Mouse (Mus musculus): ENCODE results near the gene Dyrk4.

Dyrk4 gene

DNA sequence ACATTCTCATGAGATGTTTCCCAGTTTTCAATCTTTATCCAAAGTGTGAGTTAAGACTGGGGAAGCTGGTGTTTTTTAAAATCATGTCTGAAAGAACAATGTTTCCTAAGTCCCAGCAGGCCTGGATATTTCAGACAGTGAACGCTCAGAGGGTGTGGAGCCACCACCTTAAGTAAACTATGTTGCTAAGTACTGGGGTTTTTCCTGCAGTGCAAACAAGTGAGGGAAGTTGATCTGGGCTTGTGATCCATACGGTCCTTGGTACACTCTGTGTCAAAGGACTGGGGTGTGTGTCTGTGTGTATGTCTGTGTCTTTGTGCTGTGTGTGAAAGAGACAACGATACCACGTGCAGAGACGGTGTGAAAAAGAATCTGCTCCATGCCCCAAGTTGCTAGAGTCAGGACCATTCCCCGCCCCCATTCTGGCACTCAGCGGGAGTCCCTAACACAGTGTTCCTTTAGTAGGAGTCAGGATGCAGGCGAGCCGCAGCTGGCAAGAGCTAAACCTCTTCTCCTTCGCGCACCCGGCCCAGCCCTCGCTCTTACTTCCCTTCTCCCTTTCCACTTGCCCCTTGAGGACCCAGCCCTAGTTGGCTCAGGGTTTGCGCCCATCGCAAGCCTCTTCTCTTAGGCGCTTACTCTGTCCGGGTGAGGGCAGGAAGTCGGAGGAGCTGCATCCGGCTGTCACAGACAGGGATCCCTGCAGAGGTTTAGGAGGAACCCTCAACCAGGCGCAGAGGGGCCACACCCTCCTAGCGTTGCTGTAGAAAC is at the start of gene Dyrk4:
TSS of gene Dyrk4 (minus strand) at position 729 of the 771 bp plus-strand sequence.
- CTCF ChIA-PET: no interaction called here

DNA sequence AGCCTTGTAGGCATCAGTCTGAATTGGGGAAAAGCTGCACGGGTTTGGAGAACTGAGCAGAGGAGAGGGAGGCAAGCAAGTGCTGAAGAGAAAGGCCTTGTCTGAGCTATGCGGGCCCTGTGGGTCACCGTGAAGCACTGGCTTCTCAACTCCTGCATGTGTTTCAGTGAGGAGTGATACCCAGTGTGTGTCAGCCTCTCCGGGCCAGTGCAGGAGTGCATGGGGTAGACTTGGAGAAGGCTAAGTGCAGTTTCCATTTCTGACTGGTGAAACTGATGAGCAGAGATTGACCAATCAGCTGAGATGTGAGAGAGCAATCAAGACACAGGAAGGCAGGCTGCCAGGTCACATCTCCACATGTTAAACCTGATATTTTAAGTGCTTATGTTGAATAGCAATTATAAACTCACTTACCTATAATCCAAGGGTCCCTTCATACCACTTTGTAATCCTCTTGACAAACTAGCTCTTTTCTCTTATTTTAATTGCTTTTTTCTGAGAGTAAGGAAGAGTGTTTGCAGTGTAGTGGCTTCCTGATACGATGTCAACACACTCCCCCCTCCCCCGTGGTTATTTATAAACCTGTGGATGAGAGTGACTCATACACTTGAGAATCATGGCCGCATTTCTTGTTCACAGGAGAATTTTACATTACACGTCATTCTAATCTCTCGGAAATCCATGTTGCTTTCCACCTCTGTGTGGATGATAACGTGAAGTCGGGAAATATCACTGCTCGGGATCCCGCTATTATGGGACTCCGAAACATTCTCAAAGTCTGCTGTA is 44.8 kb upstream of the Dyrk4 start:
- CTCF ChIA-PET: no interaction called here

DNA sequence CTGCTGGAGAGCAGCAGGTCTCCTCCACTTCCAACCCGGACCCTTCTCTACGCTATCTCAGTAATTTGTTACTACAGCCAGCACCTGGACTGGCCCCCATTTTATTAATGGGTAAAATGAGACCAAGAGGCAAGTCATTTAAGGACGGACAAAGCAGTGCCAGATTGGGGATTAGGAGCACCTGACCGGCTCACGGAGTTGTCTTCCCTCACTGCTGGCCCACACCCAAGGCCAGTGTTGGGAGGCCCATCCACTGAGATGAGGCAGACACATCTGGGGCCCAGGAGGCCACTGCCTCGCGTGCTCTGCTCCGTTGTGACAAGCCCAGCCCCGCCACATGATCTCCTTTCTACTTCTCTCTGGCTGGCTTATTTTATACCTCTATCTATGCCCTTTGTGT is 41.8 kb upstream of the Dyrk4 start:
- CTCF ChIA-PET: no interaction called here

DNA sequence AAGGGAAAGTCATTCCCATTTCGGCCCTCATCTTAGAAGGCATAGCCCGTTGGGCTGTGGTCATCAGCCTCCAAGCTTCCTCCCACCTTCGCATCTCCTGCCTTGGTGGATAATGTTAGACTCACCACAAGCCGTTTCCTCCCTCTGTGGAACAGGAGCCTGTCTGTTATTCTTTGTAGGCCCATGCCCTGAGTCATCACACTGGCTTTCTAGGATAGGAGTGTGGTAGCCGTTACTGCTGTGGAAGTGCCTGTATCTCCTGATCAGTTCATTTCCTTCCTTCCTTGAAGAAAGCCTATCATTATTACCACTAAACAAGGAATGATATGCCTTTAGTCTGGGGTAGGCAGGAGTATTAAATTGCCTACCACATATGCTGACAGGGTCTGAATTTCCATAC is 41.1 kb upstream of the Dyrk4 start:
- CTCF ChIA-PET: no interaction called here

DNA sequence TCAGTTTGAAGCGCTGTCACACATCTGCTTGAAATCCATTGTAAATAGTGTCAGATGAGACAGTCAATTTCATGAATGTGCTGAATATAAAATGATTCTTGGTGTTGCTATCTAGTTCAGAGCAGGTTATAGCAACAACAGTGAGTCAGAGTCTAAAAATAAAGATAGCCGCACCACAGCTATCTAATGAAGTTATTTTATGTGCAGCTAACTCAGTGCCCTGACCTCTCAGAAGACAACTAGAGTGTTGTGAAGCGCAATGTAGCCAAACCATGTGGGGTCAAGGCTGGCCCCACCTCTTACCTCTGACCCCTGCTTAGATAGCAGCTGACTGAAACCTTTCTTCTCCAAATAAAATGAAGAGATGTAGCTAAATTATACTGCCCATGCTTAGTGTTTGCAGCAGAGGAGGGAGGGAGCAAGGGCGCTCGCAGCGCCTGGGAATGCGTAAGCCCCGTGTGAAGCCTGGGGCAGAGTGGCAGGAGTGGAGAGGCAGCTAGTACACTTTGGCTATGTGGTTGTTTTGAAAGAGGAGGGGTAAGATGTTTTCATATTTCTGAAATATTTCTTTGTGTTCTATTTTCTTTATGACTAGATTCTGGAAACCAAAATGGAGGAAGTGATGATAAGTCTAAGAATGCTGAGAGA is 39.9 kb upstream of the Dyrk4 start:
- CTCF ChIA-PET: no interaction called here

DNA sequence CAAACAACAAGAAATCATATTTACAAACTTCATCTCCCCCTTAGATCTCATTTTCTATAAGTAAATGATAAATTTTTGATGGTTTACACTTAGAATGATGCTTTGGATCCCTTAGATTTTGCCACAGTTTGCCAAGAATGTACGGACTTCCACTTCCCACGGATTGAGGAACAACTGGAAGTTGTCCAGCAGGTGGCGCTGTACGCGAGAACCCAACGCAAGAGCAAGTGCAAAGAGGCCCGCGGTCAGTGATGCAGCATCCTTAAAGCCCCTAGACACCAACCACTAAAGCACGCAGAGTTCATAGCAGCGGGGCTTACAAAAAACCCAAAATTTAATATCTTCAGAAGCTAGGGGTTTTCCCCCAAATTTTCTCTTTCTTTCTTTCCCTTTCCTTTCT is 34.1 kb upstream of the Dyrk4 start:
- CTCF ChIA-PET: interaction anchor here (0.6 kb wide), 1 partner anchor 151 kb away, joined by 19 read pairs; no protein-coding TSS in a partner anchor

DNA sequence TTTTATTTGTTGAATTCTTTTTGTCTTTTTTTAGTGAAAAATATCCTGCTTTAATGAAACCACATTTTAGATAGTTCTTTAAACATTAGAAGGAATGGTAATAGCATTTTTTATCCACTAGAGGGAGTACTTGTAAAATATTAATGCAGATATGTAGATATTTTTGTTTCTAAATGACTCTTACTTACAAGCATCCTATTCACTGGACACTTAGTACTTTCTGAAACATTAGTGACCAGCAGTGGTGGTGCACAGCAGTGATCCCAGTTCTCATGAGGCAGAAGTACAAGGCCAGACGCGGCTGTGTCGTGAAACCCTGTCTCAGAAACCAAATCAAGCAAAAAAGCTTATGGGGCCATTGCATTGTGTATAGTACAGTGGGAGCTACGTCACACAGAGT is 26.7 kb upstream of the Dyrk4 start:
- CTCF ChIA-PET: no interaction called here

DNA sequence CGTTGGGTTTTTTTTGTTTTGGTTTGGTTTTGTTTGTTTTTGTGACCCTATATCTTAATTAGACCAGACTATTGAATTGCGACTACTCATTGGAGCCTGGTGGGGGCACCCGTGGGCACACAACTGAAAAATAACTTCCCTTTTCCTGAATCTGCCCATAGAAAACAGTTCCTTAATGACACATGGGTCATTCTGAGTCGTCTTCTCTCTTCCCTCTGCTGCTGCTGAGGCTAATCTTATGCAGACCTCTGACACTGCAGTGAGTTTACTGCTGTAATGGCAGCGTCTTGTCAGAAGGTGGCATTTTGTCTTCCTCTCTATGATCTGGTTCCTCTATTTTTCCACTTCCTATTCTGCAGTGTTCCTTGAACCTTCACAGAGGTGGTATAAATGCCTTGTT is 18.8 kb upstream of the Dyrk4 start:
- CTCF ChIA-PET: interaction anchor here (0.6 kb wide), 3 partner anchors 25 to 1485 kb away, joined by 3 read pairs; no protein-coding TSS in a partner anchor

DNA sequence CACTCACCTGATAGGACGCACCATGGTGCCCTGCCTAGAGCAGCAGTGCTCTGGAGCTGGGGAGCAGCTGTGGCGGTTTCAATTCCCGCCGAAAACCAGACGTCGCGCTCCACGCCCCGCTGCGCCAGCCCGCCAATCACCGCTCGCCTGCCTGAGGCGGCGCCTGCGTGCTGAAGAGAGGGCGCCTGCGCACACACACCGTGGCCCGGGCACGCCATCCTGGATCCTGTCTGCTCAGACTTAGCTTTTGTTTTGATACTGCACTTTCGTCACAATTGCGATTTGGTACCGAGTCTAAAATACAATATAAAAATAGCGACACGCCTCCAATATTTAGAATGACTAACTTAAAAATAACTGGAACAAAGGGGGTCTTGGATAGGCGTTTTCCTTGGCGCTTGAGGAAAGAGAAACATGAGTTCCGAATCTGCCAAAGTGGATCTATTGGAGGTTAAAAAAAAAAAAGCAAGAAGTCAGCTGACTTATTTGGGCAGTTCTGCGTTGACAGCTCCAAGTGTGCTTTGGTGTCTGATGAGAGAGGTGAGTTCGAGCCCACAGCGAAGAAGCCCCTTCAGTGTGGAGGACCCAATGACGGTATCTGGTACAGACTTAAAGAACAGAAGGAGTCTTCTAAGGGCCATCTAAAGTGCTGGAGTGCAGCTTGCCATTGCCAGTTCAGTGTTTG is 18.0 kb upstream of the Dyrk4 start, which contains the start of the genes Rad51ap1 and D6Wsu163e:
TSS of gene Rad51ap1 (minus strand) at position 101 of the 685 bp plus-strand sequence.
TSS of gene D6Wsu163e (plus strand) at position 476 of the 685 bp plus-strand sequence.
- CTCF ChIA-PET: interaction anchor here (0.6 kb wide), 3 partner anchors 24 to 1486 kb away, joined by 3 read pairs; no protein-coding TSS in a partner anchor

DNA sequence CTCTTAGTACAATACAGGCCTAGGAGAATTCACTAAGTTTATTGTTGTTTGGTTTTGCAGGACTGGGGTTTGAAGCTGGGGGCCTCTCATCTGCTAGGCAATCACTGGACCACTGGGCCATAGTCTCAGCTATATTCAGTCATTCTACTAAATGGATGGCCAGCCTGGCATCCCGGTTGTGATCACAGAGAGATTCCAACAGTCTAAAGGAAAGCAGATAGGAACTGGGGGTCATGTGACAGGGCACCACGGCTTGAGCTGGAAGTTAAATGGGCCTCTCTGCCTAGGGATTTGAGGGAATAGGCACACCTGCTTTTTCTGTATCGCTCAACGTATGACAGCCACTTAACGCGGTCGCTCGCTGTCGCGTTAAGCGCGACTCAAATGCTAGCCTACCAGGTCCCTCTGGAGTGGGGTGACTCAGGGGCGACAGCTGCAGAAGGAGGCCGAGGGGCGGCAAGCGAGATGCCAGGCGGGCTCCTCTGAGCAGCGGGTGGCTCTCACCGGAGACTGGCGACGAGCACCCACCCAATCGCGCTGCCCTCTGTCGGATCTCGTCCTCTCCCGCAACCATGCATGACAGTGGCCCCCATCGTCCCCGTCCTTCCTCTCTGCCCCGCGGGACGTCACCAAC is 17.3 kb upstream of the Dyrk4 start:
- CTCF ChIA-PET: no interaction called here

DNA sequence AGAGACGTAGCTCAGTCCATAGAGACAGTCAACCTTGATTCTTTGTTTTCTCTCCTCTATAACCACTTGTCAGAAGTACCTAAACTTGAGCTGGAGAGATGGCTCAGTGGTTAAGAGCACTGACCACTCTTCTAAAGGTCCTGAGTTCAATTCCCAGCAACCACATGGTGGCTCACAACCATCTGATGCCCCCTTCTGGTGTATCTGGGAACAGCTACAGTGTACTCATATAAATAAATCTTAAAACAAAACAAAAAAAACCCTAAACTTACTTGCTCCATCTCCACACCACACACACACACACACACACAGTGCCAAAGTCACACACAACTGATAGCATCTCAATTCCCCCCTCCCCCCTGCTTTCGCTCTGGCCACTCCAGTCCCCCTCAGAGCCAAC is 16.4 kb upstream of the Dyrk4 start:
- CTCF ChIA-PET: no interaction called here

DNA sequence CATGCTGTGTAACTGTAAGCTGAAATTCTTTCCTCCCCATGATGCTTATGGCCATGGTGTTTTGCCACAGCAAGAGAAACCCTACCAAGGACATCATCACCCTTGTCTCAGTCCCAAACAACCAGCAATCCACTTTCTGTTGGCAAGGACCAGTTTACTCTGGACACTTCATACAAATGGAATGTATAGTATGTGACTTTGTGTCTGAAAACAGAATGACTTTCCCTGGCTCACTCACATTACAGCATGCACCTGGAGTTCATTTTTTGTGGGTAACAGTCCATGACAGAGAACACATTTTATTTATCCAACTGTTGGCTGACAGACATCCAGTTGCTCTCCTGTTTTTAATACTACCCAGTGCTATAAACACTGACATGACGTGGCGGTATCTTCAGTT is 11.3 kb upstream of the Dyrk4 start:
- CTCF ChIA-PET: no interaction called here

DNA sequence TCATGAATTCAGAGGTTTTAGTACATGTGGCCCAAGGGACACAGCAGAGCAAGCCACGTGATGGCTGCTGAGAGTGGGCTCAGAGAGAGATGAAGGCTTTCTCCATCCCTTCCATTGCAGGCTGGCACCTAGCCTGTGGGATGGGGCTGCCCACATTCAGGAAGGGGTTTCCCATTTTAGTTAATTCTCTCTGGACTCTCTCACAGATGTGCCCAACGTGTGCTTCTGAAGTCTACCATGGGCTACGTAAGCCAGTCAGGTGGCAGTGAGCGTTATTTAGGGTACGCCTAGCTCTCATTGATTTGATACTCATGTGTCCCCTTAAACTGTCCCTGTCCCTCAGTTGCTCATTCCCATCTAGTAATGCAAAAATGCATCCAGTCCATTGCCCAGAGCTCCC is 6.7 kb downstream of the Dyrk4 start:
- CTCF ChIA-PET: interaction anchor here (0.6 kb wide), 1 partner anchor 25 kb away, joined by 3 read pairs; the partner anchor contains the start of gene D6Wsu163e

DNA sequence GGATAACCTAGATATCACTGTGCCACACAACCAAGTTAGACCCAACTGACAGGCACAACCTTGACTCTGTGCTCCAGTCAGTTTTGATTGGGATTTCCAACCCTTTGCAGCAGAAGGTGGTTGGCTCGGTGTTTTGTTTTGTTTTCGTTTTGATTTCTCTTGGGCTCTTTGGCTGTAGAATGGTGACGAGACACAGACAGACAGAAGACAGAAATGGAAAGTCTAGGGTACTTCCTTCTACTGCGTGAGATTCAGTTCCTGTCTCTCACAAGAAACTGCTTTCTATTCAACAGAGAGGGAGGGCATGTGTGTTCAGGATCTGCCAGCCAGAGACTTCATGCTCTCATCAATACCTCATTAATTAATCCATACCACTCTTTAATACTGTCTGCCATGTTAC is 10.9 kb downstream of the Dyrk4 start:
- CTCF ChIA-PET: no interaction called here

DNA sequence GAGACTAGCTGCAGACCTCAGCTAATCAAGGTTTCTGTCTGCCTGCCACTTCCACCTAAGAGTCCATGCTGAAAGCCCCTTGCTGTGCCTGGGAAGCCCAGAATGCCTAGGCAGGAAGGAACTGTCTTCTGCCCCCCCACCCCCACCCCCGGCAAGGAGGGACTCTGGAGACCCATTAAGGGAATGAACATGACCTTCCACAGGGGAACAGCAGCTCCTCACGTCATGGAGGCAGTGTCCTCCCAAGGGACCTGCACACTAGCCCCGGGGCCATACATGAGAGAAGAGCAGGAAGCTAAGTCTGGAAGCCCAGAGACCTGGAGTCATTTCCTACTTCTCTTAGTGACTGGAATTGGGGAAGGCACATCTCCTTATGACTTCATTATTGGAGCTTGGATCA is 13.8 kb downstream of the Dyrk4 start:
- CTCF ChIA-PET: interaction anchor here (0.7 kb wide), 1 partner anchor 12 kb away, joined by 8 read pairs; no protein-coding TSS in a partner anchor

DNA sequence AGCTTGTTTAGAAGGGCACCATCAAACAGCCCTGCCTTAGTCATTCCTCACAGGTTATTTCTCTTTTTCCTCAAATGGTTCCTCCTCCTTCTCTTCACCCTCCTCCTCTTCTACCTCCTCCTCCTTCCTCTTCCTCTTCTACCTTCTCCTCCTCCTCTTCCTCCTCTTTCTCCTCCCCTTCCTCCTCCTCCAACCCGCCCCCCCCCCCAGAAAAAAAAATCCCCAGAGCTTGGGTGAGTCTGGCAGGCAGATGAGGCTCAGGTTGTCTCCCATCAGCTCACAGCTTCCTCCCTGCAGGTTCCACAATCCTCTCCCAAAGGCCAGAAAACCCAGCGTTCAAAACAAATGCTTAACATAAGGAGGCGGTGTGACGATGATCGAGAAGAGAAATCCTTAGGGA is 14.3 kb downstream of the Dyrk4 start:
- CTCF ChIA-PET: no interaction called here

DNA sequence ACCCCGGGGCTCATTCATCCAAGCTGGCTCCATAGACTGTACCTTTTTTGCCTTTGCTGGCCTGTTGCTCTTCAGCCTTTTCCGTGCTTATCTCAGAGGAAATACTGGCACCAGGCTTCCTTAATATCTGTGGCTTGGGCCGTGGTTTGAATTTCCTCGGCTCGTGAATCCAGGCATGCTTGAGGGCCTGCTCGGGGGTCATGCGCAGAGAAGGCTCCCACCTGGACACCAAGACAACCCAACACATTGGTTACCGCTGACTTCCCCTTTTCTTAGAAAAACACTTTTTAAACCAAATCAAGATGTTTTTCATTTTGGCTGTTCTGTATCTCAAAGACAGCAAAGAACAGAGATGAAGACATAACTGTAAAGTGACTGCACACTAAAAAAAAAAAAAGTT is 44.5 kb downstream of the Dyrk4 start:
- CTCF ChIA-PET: no interaction called here

DNA sequence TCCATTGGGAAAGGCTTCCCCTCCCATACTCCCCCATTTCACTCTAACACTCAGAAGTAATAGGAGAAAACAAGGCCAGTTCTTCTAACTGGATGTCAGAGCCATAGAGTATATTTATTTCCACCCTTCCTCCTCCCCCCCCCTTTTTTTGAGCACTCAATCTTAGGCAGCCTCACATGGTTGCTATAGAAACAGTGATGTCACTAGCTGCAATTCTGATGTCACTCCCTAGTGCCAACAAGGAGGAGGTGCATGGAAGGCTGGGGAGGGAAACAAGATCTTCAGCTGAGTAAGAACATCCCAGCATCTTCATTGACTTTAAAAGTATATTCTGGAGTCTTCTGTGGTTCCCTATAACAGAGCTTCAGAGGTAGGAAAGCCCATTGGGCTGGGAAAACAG is 68.8 kb downstream of the Dyrk4 start, which contains the start of gene Akap3:
TSS of gene Akap3 (plus strand) at position 218 of the 400 bp plus-strand sequence.
- CTCF ChIA-PET: no interaction called here

DNA sequence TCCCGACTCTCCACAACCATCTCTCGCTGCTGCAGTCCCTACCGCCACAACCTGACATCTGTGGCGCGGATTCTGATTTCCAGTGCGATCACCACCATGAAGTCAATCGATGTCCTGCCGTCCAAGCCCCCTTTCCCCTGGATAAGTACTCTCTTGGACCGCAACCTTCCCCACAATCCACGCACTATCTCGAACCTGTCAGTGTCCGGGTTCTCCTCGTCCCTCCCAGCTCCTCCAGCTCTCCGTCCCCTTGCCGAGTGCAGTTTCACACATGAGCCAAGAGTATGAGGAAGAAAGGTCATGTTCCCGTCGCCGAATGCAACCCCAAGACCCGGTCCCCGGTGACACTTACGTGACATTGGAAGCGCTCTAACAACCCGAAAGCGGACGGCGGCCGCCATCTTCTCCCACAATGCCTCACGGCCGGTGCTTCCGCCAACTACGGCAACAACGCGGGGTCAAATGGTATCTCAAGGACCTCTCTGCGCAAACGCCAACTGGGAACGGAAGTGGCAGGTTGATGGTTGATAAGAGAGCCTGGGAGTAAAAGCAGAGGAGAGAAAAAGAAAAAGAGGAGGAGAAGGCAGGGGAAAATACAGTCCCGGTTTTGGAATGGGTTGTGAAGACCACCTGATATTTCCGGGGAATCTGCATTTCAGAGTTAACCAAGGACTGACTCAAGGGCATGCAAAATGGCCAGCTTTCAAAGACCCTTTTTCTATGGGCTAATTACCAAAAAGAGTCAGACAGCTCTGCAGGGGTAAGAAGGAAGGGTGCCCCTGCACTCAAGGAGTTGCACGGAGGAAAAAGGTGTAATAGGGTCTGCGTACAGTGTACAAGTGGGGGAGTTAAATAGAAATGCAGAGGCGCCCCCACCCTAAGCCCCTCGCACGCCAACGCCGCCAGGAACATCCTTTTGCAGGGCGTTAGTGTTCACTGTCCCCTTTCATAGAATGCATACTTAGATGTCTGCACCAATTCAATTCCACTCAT is 72.6 kb downstream of the Dyrk4 start, which contains the start of gene Ndufa9:
TSS of gene Ndufa9 (minus strand) at position 425 of the 993 bp plus-strand sequence.
- CTCF ChIA-PET: no interaction called here

DNA sequence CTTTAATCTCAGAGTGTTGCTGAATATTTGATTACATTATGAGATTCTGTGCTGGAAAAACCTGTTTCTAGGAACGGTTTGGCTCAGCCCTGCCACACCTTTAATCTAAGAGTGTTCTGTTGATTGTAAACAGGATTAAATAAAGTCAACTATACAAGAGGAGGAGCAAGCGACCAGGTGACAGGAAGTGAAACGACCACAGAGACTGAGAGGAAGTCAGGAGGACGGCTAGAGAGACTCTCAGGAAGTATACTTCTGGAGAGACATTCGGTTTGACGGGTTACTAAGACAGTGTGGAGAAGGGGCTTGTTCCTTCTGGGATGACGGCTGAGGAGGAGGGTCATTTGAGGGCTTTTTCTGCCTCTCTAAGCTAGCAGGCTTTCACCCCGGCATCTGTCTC is 85.0 kb downstream of the Dyrk4 start:
- CTCF ChIA-PET: interaction anchor here (0.6 kb wide), 1 partner anchor 14 kb away, joined by 3 read pairs; no protein-coding TSS in a partner anchor

Data from spleen, embryonic (tissue).